Mouse (Mus musculus): ENCODE results near the gene Clptm1.

Gene Clptm1

DNA sequence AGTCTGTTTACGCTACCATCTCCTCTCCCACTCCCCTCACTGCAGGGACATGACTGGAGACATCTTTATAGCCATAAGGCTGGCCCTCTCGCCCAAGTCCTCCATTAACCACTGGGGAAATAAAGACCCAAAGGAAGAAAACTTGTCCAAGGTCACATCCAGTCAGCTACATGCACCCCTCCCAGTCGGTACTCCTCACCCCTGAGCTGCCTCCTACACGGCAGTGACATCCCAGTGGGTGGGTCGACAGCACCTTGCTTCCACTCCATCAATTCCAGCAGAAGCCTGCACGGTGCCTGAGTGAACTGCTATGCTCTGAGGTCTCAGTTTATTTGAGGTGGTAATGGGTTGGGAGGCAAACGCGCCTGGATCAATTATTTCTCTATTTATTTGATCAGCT lies 893 bp downstream of the Clptm1 start:
- DNase-seq = no peak

DNA sequence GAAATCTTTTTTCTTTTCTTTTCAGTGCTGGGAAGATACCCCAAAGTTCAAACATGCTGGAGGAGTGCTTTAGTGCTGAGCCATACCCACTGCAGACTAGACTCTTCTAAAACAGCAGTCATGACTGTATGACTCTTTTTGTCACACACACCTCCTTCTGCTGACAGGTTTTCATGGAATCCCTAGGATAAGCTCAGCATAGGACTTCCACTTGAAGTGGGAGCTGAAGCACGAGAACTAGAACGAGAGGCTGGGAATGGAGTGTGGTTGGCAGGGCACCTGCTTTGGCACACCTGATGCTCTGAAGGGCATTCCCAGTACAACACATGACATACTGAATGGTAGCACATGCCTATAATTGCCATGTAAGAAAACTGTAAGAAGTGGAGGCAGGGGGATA lies 12.2 kb downstream of the Clptm1 start:
- DNase-seq = no peak

DNA sequence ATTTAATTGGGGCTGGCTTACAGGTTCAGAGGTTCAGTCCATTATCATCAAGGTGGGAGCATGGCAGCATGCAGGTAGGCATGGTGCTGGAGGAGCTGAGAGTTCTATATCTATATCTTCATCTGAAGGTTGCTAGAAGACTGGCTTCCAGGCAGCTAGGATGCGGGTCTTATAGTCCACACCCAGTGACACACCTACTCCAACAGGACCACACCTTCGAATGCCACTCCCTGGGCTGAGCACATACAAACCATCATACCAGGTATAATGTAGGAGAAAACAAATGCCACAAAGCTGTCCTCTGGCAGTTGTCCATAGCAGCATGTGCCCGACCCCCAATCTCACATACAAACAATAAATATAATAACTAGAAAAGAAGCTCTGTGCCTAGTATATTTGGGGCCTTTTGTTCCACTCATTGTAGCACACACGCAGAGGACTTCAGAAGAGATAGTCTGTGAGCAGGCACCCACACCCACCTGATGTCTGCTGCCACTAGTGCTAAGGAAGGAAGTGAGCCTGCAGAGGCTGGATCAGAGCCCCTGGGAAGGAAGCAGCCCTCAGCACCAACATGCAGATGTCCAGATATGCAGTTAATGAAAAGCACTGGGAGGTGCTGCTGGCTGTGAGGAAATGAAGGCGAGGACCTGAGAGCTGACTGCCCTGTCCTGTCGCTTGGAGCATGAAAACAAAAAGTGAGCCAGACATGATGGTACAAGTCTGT lies 13.6 kb downstream of the Clptm1 start:
- DNase-seq = no peak

DNA sequence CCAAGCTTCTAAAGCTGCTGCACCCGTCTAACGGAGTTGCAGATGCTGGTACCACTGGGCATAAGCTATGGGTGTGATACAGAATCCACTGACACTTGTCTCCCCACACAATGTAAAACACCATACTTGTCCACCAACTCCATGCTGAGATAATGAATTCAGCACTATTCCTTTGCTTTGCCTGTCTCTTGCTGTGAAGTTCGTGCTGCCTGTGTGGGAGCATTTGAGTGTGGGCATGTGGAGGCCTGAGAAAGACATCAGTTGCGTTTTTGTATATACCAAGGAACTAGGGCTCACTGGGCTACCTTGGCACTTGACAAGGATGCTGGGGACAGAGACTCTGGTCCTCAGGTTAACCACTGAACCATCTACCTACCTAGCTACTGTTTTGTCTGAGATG lies 23.6 kb downstream of the Clptm1 start:
- DNase-seq = no peak

DNA sequence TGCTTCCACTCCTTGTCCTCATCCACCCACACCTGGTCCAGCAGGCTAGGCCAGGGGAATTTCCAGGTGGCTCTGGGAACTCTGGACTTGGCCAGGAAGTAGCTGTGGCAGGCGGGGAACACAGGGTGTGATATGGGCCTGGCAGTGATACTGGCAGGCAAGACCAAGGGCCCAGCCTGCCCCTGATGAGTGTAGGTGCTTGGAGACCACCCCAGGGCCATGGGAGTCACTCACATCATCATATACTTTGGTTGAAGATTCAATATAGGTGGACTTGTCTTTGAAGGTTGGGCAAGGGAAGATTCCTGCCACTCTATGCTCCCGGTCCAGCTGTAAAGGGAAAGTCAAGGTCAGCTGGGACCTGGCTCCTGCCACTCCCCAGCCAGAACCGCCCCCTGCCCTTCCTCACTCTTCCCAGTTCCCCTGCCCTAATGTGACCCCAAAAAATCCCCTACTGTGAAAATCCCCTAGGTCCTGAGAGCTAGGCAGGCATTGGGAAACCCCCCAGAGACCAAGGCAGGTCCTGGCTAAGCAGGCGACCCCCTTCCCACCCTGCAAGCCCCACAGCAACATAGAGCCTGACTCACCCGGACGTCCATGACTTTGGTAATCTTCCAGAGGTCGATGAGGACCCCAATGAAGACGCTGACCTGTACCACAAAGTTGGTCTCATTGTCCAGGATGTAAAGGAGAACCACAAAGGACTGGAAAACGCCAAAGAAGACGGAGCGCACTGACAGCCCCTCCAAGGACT lies 29.6 kb downstream of the Clptm1 start:
- DNase-seq = no peak

DNA sequence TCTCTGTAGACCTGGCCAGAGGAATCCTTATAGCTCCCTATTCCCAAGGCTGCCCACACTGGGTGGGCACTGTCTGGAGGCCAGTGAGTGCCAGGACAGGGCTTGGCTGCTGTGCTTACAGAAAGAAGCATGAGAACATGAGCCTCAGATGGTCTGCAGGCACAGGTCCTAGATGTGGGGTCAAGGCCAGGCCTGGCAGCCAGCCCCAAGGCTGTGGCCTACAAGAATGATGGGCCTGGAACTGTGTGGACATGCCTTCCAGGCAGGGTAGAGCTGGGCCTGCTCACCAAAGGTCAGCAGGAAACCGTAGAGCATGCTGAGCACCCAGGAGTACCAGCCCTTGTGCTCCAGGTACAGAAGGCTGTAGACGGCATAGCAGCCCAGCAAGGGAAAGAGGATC lies 30.2 kb downstream of the Clptm1 start:
- DNase-seq = no peak

DNA sequence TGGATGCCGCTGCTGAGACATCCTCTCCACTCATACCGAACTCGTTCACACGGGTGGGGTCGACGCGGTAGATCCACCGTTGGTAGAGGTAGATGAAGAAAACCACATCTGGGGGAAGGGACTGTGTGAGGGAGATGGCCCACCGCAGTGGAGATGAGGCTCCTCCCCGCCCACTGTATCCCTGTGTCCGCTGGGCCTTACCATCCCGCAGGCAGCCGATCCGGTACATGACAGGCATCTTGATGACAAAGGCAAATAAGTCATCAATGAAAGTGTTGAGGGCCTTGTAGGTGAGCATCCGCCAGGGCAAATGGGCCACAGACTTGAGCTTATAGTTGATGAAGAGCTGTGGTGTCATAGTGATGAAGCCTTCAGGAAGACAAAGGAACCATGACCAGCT lies 31.0 kb downstream of the Clptm1 start:
- no peak for DNase-seq

DNA sequence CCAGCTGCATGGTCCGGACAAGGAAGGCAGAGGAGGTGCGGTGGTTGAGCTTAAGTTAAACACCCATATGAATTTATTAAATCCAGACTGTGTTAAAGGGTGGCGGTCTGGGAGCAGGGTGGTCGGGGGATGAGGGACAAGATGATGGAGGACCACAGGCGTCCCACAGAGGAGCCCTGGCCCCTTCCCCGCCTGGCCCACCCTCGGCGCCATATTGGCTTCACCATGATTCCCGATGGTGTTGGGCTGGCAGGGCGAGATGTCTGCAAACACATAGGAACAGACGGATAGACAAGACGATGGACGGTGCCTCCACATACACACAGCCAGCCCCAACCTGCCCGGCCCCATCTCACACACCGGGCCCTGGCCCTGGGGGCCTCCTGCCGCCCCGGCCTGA lies 31.6 kb downstream of the Clptm1 start:
- DNase-seq = no peak

DNA sequence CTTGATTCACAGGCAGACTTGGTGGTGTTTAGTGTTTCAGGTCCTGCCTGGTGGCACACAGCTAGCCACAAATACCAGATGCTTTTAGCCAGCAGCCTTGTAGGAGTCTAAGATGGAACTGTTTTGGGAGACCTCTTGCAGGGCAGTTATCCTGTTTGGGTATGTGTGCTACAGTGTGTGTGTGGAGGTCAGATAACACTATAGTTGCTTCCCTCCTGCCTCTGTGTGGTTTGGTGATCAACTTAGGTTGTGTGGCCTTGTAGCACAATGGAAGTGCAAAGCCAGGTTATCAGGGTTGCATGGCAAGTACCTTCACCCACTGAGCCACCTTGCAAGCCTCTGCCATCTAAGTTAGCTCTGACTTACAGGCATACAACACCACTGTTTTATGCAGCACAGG lies 32.1 kb downstream of the Clptm1 start:
- no peak for DNase-seq

DNA sequence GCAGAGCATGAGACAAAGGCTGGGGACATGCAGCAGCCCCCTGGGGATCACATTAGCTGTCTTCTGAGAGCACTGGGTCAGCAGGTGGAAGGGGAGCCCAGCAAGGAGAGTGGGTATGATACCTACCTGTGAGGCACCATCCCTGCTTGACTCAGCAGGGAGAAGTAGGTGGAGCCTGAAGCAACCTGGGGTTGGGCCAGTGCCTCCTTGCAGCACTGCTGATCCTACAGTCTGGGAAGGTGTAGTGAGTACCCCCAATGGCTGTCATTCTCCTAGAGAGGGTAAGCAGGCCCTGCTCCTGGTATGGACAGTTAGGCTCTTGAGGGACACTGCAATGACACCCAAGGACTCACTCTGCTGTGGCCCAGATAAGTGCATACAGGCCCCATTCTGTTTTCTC lies 32.6 kb downstream of the Clptm1 start:
- no peak for DNase-seq

DNA sequence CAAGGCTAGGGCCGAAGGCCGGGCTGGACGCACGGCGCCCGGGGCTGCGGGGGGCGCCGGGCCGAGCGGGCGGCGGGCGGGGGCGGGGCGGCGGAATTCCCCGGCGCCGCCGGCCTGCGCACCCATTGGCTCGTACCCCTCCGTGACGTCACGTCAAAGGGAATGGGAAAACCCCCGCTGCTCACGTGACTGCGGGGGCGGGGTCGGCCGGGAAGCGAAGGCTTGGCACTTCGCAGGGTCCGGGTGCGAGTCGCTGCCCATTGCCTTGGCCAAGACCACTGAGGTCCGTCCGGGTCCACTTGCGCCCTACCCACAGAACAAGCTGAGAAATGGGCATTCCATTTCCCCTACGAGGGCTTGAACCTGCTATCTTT lies 35.5 kb downstream of the Clptm1 start, which contains the start of gene Relb:
Relb (minus strand) TSS at position 78 of the 374 bp plus-strand sequence.
- peak; percentile 89 for DNase-seq

DNA sequence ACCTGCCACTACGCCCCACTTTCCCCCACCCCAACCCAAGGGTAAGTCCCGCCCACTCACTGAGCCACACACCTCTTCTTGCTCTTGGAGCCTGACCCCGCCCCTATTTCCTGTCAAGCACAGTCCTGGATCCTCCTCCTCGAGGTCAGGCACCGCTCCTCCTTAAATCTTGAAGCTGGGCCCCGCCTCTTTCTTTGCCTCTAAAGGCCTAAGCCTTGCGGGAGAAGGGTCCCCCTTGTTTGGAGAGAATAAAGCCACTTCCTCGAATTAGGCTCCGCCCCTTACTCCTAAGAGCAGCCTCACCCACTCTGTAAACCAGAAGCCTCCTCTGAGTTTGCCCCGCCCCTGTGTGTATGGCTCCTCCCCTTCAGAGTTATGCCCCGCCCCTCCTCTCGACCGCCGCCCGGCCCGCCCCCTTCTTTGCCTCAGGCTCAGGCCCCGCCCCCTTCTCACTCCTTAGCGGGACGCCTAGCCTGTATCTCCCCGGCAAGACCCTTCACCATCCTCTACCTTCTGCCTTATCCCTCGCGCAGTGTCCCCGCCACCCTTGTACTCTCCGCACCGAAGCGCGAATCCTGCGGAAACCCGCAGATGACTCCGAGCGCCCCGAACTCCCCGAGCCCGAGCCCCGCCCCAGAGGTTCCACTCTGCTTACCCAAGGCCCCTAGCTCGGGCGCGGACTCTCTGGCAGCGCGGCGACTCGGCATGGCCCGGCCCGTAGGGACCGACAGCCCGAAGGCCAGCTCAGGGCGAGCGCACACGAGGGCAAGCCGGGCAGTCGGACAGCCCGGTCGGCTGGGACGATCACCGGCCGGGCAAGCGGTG lies 36.1 kb downstream of the Clptm1 start:
- DNase-seq = peak; percentile 84

DNA sequence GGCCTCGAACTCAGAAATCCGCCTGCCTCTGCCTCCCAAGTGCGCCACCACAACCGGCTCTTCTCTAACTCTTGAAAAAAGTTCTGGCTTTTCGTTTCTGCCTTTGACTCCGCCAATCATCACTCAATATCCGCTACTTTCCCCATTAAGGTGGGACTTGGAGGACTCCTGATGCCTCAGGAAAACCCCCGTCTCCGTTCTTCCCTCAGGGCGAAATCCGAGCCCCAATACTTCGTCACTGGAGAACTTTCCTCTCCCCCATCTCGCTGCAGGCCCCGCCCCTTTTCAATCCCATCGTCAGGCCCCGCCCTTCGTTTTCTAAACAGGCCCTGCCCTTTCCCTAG lies 36.7 kb downstream of the Clptm1 start:
- no peak for DNase-seq

DNA sequence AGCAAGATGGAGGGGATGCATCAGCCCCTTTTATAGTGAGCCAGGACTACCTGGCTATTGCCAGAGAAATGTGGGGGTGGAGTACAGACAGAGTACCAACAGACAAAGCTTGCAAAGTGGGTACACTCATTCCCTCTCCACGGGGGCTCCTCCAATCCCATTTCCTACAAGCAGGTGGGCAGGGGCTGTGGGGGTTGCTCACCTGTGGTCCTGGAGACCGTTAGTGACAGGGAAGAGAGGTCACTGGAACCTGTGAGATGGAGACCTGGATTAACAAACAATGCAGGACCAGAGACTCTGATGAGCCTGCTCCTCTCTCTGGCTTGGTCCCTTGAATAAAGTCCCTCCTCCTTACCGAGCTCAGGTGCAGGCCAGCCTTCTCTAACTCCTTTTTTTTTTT lies 37.1 kb downstream of the Clptm1 start:
- DNase-seq = no peak

DNA sequence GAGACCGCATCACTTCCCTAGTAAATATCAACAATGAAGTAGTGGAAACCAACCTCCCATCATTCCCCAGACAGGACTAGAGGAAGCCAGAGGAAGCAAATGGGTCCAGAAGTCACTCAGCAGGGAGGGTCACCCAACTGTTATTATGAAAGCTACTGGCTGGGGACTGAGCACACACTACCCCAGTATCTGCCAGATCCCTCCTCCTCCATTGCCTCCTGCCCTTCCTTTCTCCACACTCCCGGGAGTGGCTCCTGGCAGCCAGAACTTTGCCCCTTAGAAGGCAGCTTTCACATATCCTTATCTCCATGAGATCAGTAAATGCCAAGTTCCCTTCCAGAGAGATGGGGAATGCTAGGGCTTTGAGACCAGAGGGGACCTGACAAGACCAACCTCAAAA lies 41.4 kb downstream of the Clptm1 start:
- DNase-seq = no peak

DNA sequence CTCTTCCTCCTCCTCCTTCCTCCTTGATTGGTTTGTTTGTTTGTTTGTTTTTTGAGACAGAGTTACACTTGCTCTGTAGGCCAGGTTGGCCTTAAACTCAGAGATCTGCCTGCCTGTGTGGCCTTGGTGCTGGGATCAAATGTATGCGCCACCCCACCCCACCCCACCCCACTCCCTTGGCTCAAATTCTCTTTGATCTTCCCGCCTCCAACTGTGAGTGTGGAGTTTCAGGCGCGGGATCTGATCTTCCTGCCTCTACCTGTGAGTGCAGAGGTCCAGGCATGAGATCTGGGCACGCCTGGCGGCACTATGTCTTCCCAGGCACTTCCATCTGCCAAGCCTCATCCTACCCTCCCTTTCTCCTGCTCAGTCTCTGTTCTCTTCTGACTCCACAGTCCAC lies 42.6 kb downstream of the Clptm1 start:
- no peak for DNase-seq

DNA sequence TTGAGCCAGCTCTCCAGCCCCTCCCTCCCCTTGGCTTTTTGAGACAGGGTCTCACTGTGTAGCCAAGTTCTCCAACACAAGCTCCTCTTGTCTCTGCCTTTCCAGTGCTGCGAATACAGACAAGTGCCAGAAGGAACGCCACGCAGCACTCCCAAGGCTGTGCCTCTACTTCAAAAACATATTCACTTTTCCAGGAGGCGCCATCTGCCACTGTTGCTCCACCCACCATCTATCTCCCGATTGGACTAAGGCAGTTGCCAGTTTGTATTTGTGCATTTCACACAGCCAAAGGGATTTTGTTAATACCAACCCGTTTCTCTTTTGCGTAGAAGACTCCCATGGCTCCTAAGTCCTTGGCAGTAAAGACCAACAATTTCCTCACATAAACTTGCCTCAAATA lies 44.0 kb downstream of the Clptm1 start:
- peak; percentile 60 for DNase-seq

DNA sequence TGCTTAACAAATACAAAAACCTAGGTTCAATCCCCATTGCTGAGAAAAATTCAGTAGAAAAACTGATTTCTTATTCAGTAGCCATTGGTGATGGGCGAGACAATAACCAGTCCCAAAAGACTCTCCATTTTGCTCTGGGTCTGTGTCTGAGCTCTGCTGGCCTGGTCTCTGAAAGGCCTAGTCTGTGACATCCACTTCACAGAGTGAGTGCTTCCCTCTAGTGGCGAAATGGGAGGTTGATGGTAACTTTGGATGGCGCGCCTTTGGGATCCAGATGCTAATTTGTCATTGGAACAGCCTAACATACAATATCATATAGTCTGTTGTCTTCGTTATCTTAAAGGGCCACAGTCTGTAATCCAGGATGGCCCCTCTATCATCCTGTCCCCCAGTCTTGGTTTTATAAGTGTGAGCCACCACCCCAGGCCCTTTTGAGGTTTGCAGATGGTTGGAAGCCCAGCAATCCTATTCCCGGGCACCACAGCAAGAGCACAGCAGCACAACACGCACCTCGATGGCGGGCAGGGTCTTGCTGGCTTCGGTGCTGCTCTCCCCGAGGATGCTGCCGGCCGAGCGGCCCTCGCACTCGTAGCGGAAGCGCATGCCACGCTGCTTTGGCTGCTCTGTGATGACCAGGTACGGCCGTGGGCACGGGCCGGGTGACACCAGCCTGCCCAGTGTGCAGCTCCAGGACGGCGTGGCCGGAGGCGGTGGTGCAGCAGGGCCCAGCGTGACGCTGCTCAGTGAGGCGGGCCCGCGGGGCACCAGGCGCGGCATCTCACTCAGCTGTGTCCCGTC lies 45.6 kb downstream of the Clptm1 start:
- DNase-seq = peak; percentile 57

DNA sequence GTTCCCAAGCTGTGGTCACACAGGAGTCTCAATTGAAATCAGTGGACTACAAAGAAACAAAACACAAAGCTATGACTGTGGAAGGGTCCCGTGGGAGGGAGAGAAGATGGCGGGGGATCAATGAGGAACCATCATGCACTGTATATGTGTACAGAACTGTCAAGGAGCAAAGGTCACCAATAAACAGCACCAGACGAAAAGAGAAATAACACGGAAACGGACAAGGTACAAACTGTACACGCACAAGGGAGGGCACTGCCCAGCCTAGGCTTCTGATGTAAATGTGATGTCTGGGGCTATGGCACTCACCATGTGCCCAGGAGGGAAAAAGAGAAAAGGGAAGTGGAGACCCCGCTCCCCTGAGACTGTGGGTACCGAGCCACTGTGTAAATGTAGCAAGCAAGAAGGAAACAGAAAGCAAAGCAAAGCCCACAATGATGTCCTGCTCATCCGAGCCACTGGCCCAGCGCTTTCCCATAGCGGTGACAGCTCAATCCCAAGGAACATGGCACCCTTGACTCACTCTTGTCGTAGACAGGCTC lies 49.7 kb downstream of the Clptm1 start:
- no peak for DNase-seq

DNA sequence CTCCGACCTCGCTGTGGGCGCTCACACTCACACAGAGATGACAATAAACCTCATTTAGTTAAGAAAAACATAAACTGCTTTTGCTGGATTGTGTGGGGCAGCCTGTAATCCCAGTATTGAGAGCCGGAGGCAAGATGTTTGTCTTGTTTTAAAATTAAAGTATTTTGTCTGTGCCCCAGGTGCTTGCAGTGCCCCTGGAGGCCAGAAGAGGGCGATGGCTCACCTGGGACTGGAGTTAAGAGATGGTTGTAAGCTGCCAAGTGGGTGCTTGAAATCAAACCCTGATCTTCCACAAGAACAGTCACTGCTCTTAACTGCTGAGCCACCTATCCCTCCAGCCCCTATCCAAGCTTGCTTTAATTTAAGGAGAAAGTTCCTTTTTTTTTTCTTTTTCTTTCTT lies 53.9 kb downstream of the Clptm1 start:
- DNase-seq = no peak

DNA sequence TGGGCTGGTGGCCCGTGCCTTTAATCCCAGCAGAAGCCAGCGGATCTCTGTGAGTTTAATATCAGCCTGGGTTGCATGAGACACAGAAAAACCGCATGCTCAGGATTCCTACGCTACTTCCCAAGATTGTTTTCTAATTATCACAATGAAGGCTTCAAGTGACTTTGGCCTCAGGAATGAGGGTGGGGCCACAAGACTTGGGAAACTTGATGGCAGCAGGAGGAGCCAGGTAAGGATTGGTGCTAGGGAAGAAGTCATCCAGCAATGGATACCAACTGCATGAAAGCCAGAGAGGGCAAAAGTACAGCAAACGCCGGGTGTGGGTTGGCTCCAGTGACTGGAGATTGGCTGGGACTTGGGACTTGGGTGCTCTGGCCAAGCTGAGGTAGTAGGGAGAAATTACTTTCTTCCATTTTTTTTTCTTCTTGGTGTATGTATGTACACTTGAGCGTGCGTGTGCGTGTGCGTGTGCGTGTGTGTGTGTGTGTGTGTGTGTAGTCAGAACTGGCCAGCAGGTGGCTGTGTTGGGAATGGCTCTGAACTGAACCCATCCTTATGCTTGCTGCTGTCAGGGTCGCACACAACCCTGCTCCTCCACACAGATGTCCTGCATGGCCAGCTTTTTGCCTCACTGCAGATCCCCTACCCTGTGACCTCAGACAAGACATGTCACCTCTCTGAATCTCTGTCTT lies 55.0 kb downstream of the Clptm1 start:
- DNase-seq = no peak

DNA sequence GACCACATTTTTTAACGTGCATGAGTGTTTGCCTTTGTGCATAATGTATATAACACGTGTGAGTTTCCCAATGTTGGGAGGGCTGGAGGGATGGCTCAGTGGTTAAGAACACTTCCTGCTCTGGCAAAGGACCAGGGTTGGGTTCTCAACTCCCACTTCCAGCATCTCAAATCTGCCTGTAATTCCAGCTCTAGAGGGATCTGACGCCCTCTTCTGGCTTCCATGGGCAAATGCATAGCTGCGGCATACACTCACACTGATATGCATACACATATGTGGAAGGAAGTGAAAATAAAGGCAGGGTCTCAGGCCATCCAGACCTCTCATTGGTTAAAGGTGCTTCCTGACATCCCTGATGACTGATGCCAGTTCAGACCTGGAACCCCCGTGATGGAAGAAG lies 57.5 kb downstream of the Clptm1 start:
- no peak for DNase-seq

All from right cerebral cortex, postnatal 25 days (tissue).